Mouse (Mus musculus) MEL (cell line): ENCODE results near the gene Ift57. TPM values are rescaled to one million over a fixed set of nuclear protein-coding genes. Genes with fewer than 3 reads are reported as not detected.
A peak's percentile ranks its signal among the peaks of the same experiment; 100 is the strongest.

ENCODE experiments used
- DNase-seq: peaks from one replicate; pipeline ENCODE4 v3.0.0; 2011; ENCODE audit warnings: low read depth, low spot score
- H3K27ac ChIP-seq: 2 replicates; pipeline ENCODE4 v1.5.1; 2012; ENCODE audit warnings: low read depth, mild to moderate bottlenecking, control low read depth, low read length, moderate library complexity; ENCODE audit not compliant: control insufficient read depth
- H3K27me3 ChIP-seq, 2 experiments: fragments of 150-350 bp in 1 of 2; sonication (generic) in 1 of 2; 2 replicates each; pipeline ENCODE4 v1.6.1; 2012; ENCODE audit warnings: low read length in 2 of 2, mild to moderate bottlenecking in 2 of 2, improper control_type of control experiment in 1 of 2, moderate library complexity in 1 of 2; ENCODE audit not compliant: insufficient read depth in 2 of 2, control insufficient read depth in 1 of 2
- H3K36me3 ChIP-seq, 2 experiments: 2 replicates each; pipeline ENCODE4 v1.6.1; 2012 to 2014; ENCODE audit warnings: low read length in 2 of 2, improper control_type of control experiment in 1 of 2, inconsistent platforms in 1 of 2, mild to moderate bottlenecking in 1 of 2; ENCODE audit not compliant: insufficient read depth in 2 of 2, control insufficient read depth in 1 of 2
- H3K4me1 ChIP-seq, 2 experiments: fragments of 150-350 bp in 1 of 2; sonication (generic) in 1 of 2; 2 replicates each; pipeline ENCODE4 v1.6.1; 2012; ENCODE audit warnings: low read length in 2 of 2, improper control_type of control experiment in 1 of 2, mild to moderate bottlenecking in 1 of 2; ENCODE audit not compliant: insufficient read depth in 2 of 2, control insufficient read depth in 1 of 2
- H3K4me3 ChIP-seq, 2 experiments: fragments of 150-350 bp in 1 of 2; sonication (generic) in 1 of 2; 2 replicates each; pipeline ENCODE4 v1.5.1; 2012; ENCODE audit warnings: low read depth in 2 of 2, low read length in 2 of 2, mild to moderate bottlenecking in 2 of 2, moderate library complexity in 2 of 2, control low read depth in 1 of 2, improper control_type of control experiment in 1 of 2; ENCODE audit not compliant: control insufficient read depth in 1 of 2, insufficient read depth in 1 of 2
- H3K79me2 ChIP-seq: 2 replicates; pipeline ENCODE4 v1.6.1; 2012; ENCODE audit warnings: mild to moderate bottlenecking, low read length, moderate library complexity; ENCODE audit not compliant: control insufficient read depth, poor library complexity, insufficient read depth
- H3K9ac ChIP-seq: 2 replicates; pipeline ENCODE4 v1.6.1; 2012; ENCODE audit warnings: low read depth, mild to moderate bottlenecking, control low read depth, low read length, moderate library complexity; ENCODE audit not compliant: control insufficient read depth, poor library complexity, severe bottlenecking
- H3K9me3 ChIP-seq: fragments of 150-350 bp; sonication (generic); replicated peaks from 2 replicates; pipeline ENCODE4 v1.6.1; 2012; ENCODE audit warnings: mild to moderate bottlenecking, low read length, improper control_type of control experiment, moderate library complexity; ENCODE audit not compliant: insufficient read depth
- BHLHE40 ChIP-seq: IDR thresholded peaks from 2 replicates; pipeline ENCODE4 v1.6.1; 2012; ENCODE audit warnings: low read depth, mild to moderate bottlenecking, inconsistent platforms, low read length, improper control_type of control experiment, borderline replicate concordance
- CHD1 ChIP-seq: IDR thresholded peaks from 2 replicates; pipeline ENCODE4 v1.6.1; 2012; ENCODE audit warnings: low read depth, mild to moderate bottlenecking, inconsistent platforms, low read length, improper control_type of control experiment
- CTCF ChIP-seq, 3 experiments: IDR thresholded peaks in 2 of 3; conservative IDR thresholded peaks in 1 of 3; 2 replicates each; pipeline ENCODE4 v1.5.1; 2011 to 2012; ENCODE audit warnings: low read length in 3 of 3, low read depth in 2 of 3, mild to moderate bottlenecking in 2 of 3, improper control_type of control experiment in 1 of 3, inconsistent platforms in 1 of 3, mixed read lengths in 1 of 3, moderate library complexity in 1 of 3; ENCODE audit not compliant: control insufficient read depth in 1 of 3, insufficient read depth in 1 of 3, poor library complexity in 1 of 3, severe bottlenecking in 1 of 3
- E2F4 ChIP-seq: IDR thresholded peaks from 2 replicates; pipeline ENCODE4 v1.6.1; 2011; ENCODE audit warnings: low read depth, low read length, improper control_type of control experiment, borderline replicate concordance
- ELF1 ChIP-seq: IDR thresholded peaks from 2 replicates; pipeline ENCODE4 v1.6.1; 2014; ENCODE audit warnings: low read depth, mild to moderate bottlenecking, inconsistent platforms, low read length, improper control_type of control experiment, moderate library complexity
- EP300 ChIP-seq, 2 experiments: IDR thresholded peaks; 2 replicates each; pipeline ENCODE4 v1.6.1; 2011; ENCODE audit warnings: improper control_type of control experiment in 2 of 2, low read length in 2 of 2, low read depth in 1 of 2, mild to moderate bottlenecking in 1 of 2
- ETS1 ChIP-seq: IDR thresholded peaks from 2 replicates; pipeline ENCODE4 v1.6.1; 2012; ENCODE audit warnings: low read depth, mild to moderate bottlenecking, inconsistent platforms, low read length, improper control_type of control experiment, moderate library complexity
- GATA1 ChIP-seq: IDR thresholded peaks from 2 replicates; pipeline ENCODE4 v1.6.1; 2011; ENCODE audit warnings: low read depth, low read length, improper control_type of control experiment
- MAFK ChIP-seq: IDR thresholded peaks from 2 replicates; pipeline ENCODE4 v1.6.1; 2011; ENCODE audit warnings: low read depth, mild to moderate bottlenecking, low read length, improper control_type of control experiment, borderline replicate concordance
- MAX ChIP-seq: IDR thresholded peaks from 2 replicates; pipeline ENCODE4 v1.6.1; 2011; ENCODE audit warnings: low read length, improper control_type of control experiment
- MAZ ChIP-seq: IDR thresholded peaks from 2 replicates; pipeline ENCODE4 v1.6.1; 2012; ENCODE audit warnings: low read depth, mild to moderate bottlenecking, inconsistent platforms, low read length, improper control_type of control experiment
- MEF2A ChIP-seq: IDR thresholded peaks from 2 replicates; pipeline ENCODE4 v1.6.1; 2014; ENCODE audit warnings: low read depth, mild to moderate bottlenecking, inconsistent platforms, low read length, improper control_type of control experiment; ENCODE audit not compliant: poor library complexity, insufficient replicate concordance, severe bottlenecking; ENCODE audit errors: extremely low read depth
- MXI1 ChIP-seq: IDR thresholded peaks from 2 replicates; pipeline ENCODE4 v1.6.1; 2011; ENCODE audit warnings: mild to moderate bottlenecking, low read depth, low read length, improper control_type of control experiment
- MYB ChIP-seq: IDR thresholded peaks from 2 replicates; pipeline ENCODE4 v1.6.1; 2011; ENCODE audit warnings: mild to moderate bottlenecking, low read depth, low read length, improper control_type of control experiment
- MYC ChIP-seq: IDR thresholded peaks from 2 replicates; pipeline ENCODE4 v1.6.1; 2011; ENCODE audit warnings: low read depth, mild to moderate bottlenecking, low read length, improper control_type of control experiment, moderate library complexity
- POLR2AphosphoS2 ChIP-seq: IDR thresholded peaks from 2 replicates; pipeline ENCODE4 v1.6.1; 2011; ENCODE audit warnings: low read length, improper control_type of control experiment
- POLR2AphosphoS5 ChIP-seq: IDR thresholded peaks from 2 replicates; pipeline ENCODE4 v1.6.1; 2012; ENCODE audit warnings: low read depth, borderline replicate concordance, mild to moderate bottlenecking, inconsistent platforms, low read length, moderate library complexity, mixed read lengths
- RAD21 ChIP-seq: IDR thresholded peaks from 2 replicates; pipeline ENCODE4 v1.6.1; 2011; ENCODE audit warnings: mild to moderate bottlenecking, low read depth, low read length, improper control_type of control experiment
- RCOR1 ChIP-seq: IDR thresholded peaks from 2 replicates; pipeline ENCODE4 v1.6.1; 2012; ENCODE audit warnings: low read depth, mild to moderate bottlenecking, inconsistent platforms, low read length, improper control_type of control experiment
- SIN3A ChIP-seq: IDR thresholded peaks from 2 replicates; pipeline ENCODE4 v1.6.1; 2012; ENCODE audit warnings: low read length, improper control_type of control experiment, inconsistent platforms
- SMC3 ChIP-seq: IDR thresholded peaks from 2 replicates; pipeline ENCODE4 v1.6.1; 2011; ENCODE audit warnings: low read depth, low read length, improper control_type of control experiment
- TAL1 ChIP-seq: IDR thresholded peaks from 2 replicates; pipeline ENCODE4 v1.6.1; 2012; ENCODE audit warnings: mild to moderate bottlenecking, inconsistent platforms, low read length, moderate library complexity, mixed read lengths
- TCF12 ChIP-seq: IDR thresholded peaks from 2 replicates; pipeline ENCODE4 v1.6.1; 2014; ENCODE audit warnings: low read depth, mild to moderate bottlenecking, inconsistent platforms, low read length, improper control_type of control experiment, moderate library complexity
- UBTF ChIP-seq: IDR thresholded peaks from 2 replicates; pipeline ENCODE4 v1.6.1; 2012; ENCODE audit warnings: low read depth, mild to moderate bottlenecking, inconsistent platforms, low read length, improper control_type of control experiment, moderate library complexity, borderline replicate concordance; ENCODE audit not compliant: insufficient read depth
- USF2 ChIP-seq, 2 experiments: IDR thresholded peaks; 2 replicates each; pipeline ENCODE4 v1.6.1; 2011 to 2012; ENCODE audit warnings: improper control_type of control experiment in 2 of 2, low read length in 2 of 2, borderline replicate concordance in 1 of 2, inconsistent platforms in 1 of 2, low read depth in 1 of 2, mild to moderate bottlenecking in 1 of 2; ENCODE audit not compliant: insufficient read depth in 1 of 2
- ZKSCAN1 ChIP-seq: IDR thresholded peaks from 2 replicates; pipeline ENCODE4 v1.6.1; 2012; ENCODE audit warnings: low read depth, mild to moderate bottlenecking, inconsistent platforms, low read length, improper control_type of control experiment, moderate library complexity
- ZMIZ1 ChIP-seq: IDR thresholded peaks from 2 replicates; pipeline ENCODE4 v1.6.1; 2012; ENCODE audit warnings: low read depth, mild to moderate bottlenecking, inconsistent platforms, low read length, improper control_type of control experiment, moderate library complexity
- ZNF384 ChIP-seq: IDR thresholded peaks from 2 replicates; pipeline ENCODE4 v1.6.1; 2012; ENCODE audit warnings: low read depth, mild to moderate bottlenecking, inconsistent platforms, low read length, improper control_type of control experiment
- polyA plus RNA-seq, 2 experiments: library from polyadenylated mRNA; stranded (reverse) in 1 of 2; unstranded in 1 of 2; fragments of >175 nt in 1 of 2; fragments of >200 nt in 1 of 2; gene quantifications; 2 replicates each; pipeline versions ENCODE4 v1.2.1 to v1.2.4; 2012; ENCODE audit warnings: low replicate concordance in 2 of 2, low read depth in 1 of 2; ENCODE audit not compliant: insufficient read length in 2 of 2, insufficient read depth in 1 of 2, missing spikeins in 1 of 2
- total RNA-seq: library from RNA; depleted of rRNA; stranded (reverse); fragments of 300-350 nt; gene quantifications from 2 replicates; pipeline ENCODE4 v1.2.3, GENCODE M21; 2012

Gene Ift57
- total and polyA plus RNA-seq, 3 experiments = 5.7 to 11.1 TPM; not detected in 1

GRCm38 (mm10) chr16:49769831-49770261 is 70.8 kb downstream of the Ift57 start (continued):
- no peak for TF ChIP-seq ELF1
- TF ChIP-seq SIN3A = no peak; the same call in 1 of the 2 replicates
- TF ChIP-seq TCF12 = peak; percentile 46; the same call in 1 of the 2 replicates
- no peak for TF ChIP-seq POLR2AphosphoS2
- no peak for TF ChIP-seq POLR2AphosphoS5
- peak; percentile 56; the same call in 1 of the 2 replicates for TF ChIP-seq MAX
- peak; percentile 41 to 65 for TF ChIP-seq EP300 (IDR thresholded peaks at IDR 0.05; ENCODE audit: low read depth in 1 of 2, low read length in 2 of 2)
- TF ChIP-seq ETS1 = peak; percentile 16; the same call in 1 of the 2 replicates
- no peak for TF ChIP-seq ZNF384
- 0 out of 2 replicates have a peak, but pooled peaks have one; percentile 32 for TF ChIP-seq MAFK
- TF ChIP-seq E2F4 = no peak

- H3K27ac ChIP-seq = peak overlapping the region; percentile 94
- peak; percentile 65 for DNase-seq
- H3K79me2 ChIP-seq = no peaks in the 10 kb centered on the region
- H3K4me1 ChIP-seq = peaks cover 18 to 37% of the 10 kb centered on the region in 2 experiments
- peak overlapping the region; percentile 1 to 21 for H3K4me3 ChIP-seq
- no peaks in the 10 kb centered on the region for H3K27me3 ChIP-seq
- H3K9ac ChIP-seq = peak overlapping the region; percentile 17
- TF ChIP-seq SMC3 = no peak
- no peak for TF ChIP-seq ZKSCAN1
- peak; percentile 93; the same call in 1 of the 2 replicates for TF ChIP-seq BHLHE40
- peak; percentile 86 for TF ChIP-seq RCOR1
- TF ChIP-seq UBTF = no peak
- no peak for TF ChIP-seq MEF2A
- 0 out of 2 replicates have a peak, but pooled peaks have one; percentile 12 for TF ChIP-seq MYC
- TF ChIP-seq USF2 (IDR thresholded peaks at IDR 0.05; ENCODE audit: borderline replicate concordance in 1 of 2, insufficient read depth in 1 of 2, low read depth in 1 of 2, low read length in 2 of 2) = no peak
- TF ChIP-seq TAL1 = no peak
- TF ChIP-seq POLR2AphosphoS2 = no peak
- TF ChIP-seq MYB = peak; percentile 94
- no peak for TF ChIP-seq CHD1
- TF ChIP-seq MAZ = 0 out of 2 replicates have a peak, but pooled peaks have one; percentile 22
- TF ChIP-seq EP300 (IDR thresholded peaks at IDR 0.05; ENCODE audit: low read depth in 1 of 2, low read length in 2 of 2) = peak; percentile 76 to 90
- TF ChIP-seq SIN3A = peak; percentile 48; the same call in 1 of the 2 replicates
- TF ChIP-seq E2F4 = no peak
- 0 out of 2 replicates have a peak, but pooled peaks have one; percentile 0 for TF ChIP-seq ZMIZ1
- no peak for TF ChIP-seq CTCF (IDR thresholded peaks at IDR 0.05 in 2 of 3, conservative IDR thresholded peaks at IDR 0.05 in 1 of 3; ENCODE audit: control insufficient read depth in 1 of 3, insufficient read depth in 1 of 3, low read depth in 2 of 3, low read length in 3 of 3, poor library complexity in 1 of 3, severe bottlenecking in 1 of 3)
- no peak for TF ChIP-seq POLR2AphosphoS5
- no peak for TF ChIP-seq ELF1
- TF ChIP-seq ETS1 = peak; percentile 77
- TF ChIP-seq GATA1 = peak; percentile 78
- TF ChIP-seq TCF12 = peak; percentile 64
- no peak; the same call in 1 of the 2 replicates for TF ChIP-seq MXI1
- no peak for TF ChIP-seq RAD21
- H3K9me3 ChIP-seq = no peaks in the 10 kb centered on the region
- peaks cover 0 to 41% of the 10 kb centered on the region in 2 experiments; a peak in 2 of 4 replicates for H3K36me3 ChIP-seq
These were observed 71.5 kb downstream of the Ift57 start for GRCm38 (mm10) chr16:49770320-49771189.
